Mouse (Mus musculus) kidney, adult 10 weeks (tissue): ENCODE results near the gene Olfr1153. TPM values are rescaled to one million over a fixed set of nuclear protein-coding genes. Genes with fewer than 3 reads are reported as not detected.

Source experiments
- polyA plus RNA-seq: library from polyadenylated mRNA; stranded (reverse); fragments of 350-450 nt; fragmentation: Illumina TruSeq; extraction: RNeasy Lipid Tissue Mini Kit (QIAGEN cat#74804); gene quantifications from one replicate; pipeline ENCODE4 v1.2.3, GENCODE M21; 2014; ENCODE audit warnings: low read depth, low replicate concordance

Olfr1153 gene
- polyA plus RNA-seq: not detected

DNA sequence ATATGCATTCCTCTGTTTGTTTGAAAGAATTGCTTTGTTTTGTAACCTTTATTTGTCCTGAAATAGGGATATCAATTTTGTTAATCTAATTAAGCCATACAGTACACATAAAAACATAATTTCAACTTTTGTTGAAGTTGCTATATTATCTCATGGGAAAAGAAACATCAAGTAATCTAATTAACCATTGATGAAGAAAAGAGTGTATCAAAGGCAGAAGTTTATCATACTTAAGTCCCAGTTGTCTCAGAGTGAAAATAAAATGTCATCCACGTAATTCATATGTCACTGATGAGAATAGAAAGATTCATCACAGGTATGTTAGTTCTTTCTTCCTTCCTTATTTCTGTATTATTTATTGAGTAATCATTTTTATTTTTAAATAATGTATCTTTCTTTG lies at the start of gene Olfr1153:
Olfr1153 (plus strand) TSS at position 301 of the 400 bp plus-strand sequence.

DNA sequence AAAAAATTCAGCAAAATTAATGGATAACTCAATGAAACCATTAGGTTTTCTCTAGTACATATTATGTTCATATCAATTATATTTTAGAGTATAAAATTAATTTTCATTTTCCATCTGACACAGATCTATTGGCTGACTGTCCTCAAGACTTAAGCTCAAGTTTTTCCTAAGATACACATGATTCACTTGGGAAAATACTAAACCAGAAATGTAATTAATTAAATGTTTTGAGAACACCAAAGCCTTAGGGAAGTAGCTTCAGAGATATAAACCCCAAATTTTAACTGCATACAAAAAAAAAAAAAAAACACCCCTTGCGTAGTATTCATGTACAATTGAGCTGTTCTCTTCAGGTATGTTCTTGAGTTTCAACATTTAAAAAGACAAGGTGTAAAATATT lies 39.2 kb upstream of the Olfr1153 start, which contains the start of gene Olfr1151:
Olfr1151 (plus strand) TSS at position 301 of the 400 bp plus-strand sequence.

DNA sequence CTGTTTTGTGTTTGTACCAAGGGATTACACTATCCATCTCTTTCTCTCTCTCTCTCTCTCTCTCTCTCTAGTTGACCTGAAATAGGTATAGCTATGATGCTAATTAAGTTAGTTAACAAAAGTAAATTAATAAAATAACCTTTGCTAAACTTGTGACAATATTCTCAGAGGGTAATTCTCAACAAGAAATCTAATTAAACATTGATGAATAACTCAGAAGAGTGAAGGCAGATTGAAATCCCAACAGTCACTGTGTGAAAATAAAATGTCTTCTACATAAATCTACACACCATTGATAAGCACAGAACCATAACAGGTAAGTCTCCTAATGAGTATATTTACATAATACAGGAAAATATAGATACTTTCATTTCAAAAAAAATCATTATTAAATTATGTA lies 28.6 kb upstream of the Olfr1153 start, which contains the start of gene Olfr1152:
Olfr1152 (plus strand) TSS at position 301 of the 400 bp plus-strand sequence.

DNA sequence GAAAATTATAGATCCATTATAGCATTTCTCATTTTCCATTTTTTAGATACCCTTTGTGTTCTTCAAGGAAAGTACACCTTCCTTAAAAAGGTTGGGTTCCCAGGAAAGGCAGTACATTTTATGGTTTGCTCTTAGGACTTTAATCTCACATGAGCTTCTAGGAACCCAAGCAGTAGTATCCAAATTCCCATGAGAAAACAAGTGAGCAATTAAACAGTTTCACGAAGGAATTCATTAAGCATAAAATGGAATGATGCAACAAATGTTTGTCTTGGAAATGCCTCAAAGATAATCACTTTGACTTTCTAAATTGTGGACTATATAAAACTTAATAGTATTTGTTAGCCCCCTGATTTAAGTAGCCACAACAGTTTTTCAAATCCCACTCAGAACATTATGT lies 10.3 kb downstream of the Olfr1153 start, which contains the start of gene Olfr1154:
Olfr1154 (minus strand) TSS at position 101 of the 400 bp plus-strand sequence.

DNA sequence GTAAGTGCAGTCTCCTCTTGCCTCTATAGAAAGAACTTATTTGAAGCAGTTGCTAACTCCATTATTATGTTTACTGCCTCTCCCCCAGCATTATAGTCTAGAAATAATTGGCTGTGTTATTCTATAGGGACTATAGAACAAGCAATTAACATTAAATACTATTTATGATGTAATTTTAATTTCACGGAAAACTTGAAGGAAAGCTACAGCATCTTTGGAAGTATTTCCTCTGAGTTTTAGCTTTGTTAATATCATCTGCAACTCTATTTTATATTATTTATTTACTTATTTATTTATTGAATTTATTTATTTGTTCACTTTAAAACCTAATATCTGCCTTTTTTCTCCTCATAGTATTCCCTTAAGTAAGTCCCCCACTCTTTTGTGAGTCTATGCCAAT lies 50.3 kb downstream of the Olfr1153 start, which contains the start of gene Olfr1155:
Olfr1155 (minus strand) TSS at position 101 of the 400 bp plus-strand sequence.

Other genes starting within 250 kb of the Olfr1153 start
- gene Olfr1133, start 247.6 kb upstream of the Olfr1153 start, polyA plus RNA-seq: not detected
- gene Olfr1134, start 236.5 kb upstream of the Olfr1153 start, polyA plus RNA-seq: not detected
- not detected for gene Olfr1135, start 221.3 kb upstream of the Olfr1153 start, polyA plus RNA-seq
- not detected for gene Olfr1136, start 201.0 kb upstream of the Olfr1153 start, polyA plus RNA-seq
- not detected for gene Olfr1137, start 181.8 kb upstream of the Olfr1153 start, polyA plus RNA-seq
- not detected for gene Olfr1138, start 155.0 kb upstream of the Olfr1153 start, polyA plus RNA-seq
- gene Olfr1140, start 151.2 kb upstream of the Olfr1153 start, polyA plus RNA-seq: not detected
- not detected for gene Olfr1141, start 141.0 kb upstream of the Olfr1153 start, polyA plus RNA-seq
- gene Olfr152, start 115.5 kb upstream of the Olfr1153 start, polyA plus RNA-seq: not detected
- not detected for gene Olfr1143, start 94.4 kb upstream of the Olfr1153 start, polyA plus RNA-seq
- not detected for gene Olfr1145, start 85.1 kb upstream of the Olfr1153 start, polyA plus RNA-seq
- gene Olfr1148, start 64.4 kb upstream of the Olfr1153 start, polyA plus RNA-seq: not detected
- gene Olfr1150-ps1, start 51.0 kb upstream of the Olfr1153 start, polyA plus RNA-seq: not detected
- gene Olfr1151, start 39.1 kb upstream of the Olfr1153 start, polyA plus RNA-seq: not detected
- gene Olfr1152, start 28.5 kb upstream of the Olfr1153 start, polyA plus RNA-seq: not detected
- gene Olfr1154, start 10.2 kb downstream of the Olfr1153 start, polyA plus RNA-seq: not detected
- gene Olfr1155, start 50.2 kb downstream of the Olfr1153 start, polyA plus RNA-seq: not detected
- gene Olfr1156, start 58.1 kb downstream of the Olfr1153 start, polyA plus RNA-seq: not detected
- gene Olfr1157, start 73.3 kb downstream of the Olfr1153 start, polyA plus RNA-seq: not detected
- gene Olfr74, start 79.7 kb downstream of the Olfr1153 start, polyA plus RNA-seq: not detected
- not detected for gene Olfr1158, start 95.2 kb downstream of the Olfr1153 start, polyA plus RNA-seq
- gene Olfr1160, start 113.3 kb downstream of the Olfr1153 start, polyA plus RNA-seq: not detected
- gene Olfr1161, start 127.8 kb downstream of the Olfr1153 start, polyA plus RNA-seq: not detected
- not detected for gene Olfr73, start 142.7 kb downstream of the Olfr1153 start, polyA plus RNA-seq
- not detected for gene Olfr1162, start 156.2 kb downstream of the Olfr1153 start, polyA plus RNA-seq
- not detected for gene Olfr1163, start 176.9 kb downstream of the Olfr1153 start, polyA plus RNA-seq
- not detected for gene Olfr1164, start 199.0 kb downstream of the Olfr1153 start, polyA plus RNA-seq
- gene Olfr1166, start 233.3 kb downstream of the Olfr1153 start, polyA plus RNA-seq: not detected